Mouse (Mus musculus) cerebellum, postnatal 36 days (tissue): ENCODE measurements around the gene Sec14l4.

Experiments used
- DNase-seq, 2 experiments: peaks; one replicate each; pipeline ENCODE4 v3.0.0; 2021 to 2022; ENCODE audit warnings: mixed read lengths in 2 of 2

Gene Sec14l4

GRCm38 (mm10) chr11:4080219-4080618 lies 49.0 kb downstream of the Sec14l4 start:
- peak; percentile 58 to 64 for DNase-seq

GRCm38 (mm10) chr11:4083316-4084078 lies 52.2 kb downstream of the Sec14l4 start:
- peak; percentile 37 to 68 for DNase-seq

GRCm38 (mm10) chr11:4086246-4086645 lies 55.0 kb downstream of the Sec14l4 start:
- DNase-seq = no peak

- no peak for DNase-seq
Measured at GRCm38 (mm10) chr11:4087267-4087666, 56.0 kb downstream of the Sec14l4 start.

GRCm38 (mm10) chr11:4093459-4094377 lies 62.5 kb downstream of the Sec14l4 start:
- no peak for DNase-seq

- DNase-seq = peak; percentile 61 to 68
Measured at GRCm38 (mm10) chr11:4094378-4095170, 63.3 kb downstream of the Sec14l4 start.

GRCm38 (mm10) chr11:4095171-4096053 lies 64.2 kb downstream of the Sec14l4 start, which contains the start of gene Mtfp1:
TSS of gene Mtfp1 (minus strand) at chr11:4095445.
- DNase-seq = peak; percentile 60 to 67

- DNase-seq = peak; percentile 99
Measured at GRCm38 (mm10) chr11:4096054-4096984, 65.1 kb downstream of the Sec14l4 start.

- DNase-seq = peak in 1 of 2 experiments; percentile 31
Measured at GRCm38 (mm10) chr11:4097091-4097621, 65.9 kb downstream of the Sec14l4 start.
